In the genomic region with DNA sequence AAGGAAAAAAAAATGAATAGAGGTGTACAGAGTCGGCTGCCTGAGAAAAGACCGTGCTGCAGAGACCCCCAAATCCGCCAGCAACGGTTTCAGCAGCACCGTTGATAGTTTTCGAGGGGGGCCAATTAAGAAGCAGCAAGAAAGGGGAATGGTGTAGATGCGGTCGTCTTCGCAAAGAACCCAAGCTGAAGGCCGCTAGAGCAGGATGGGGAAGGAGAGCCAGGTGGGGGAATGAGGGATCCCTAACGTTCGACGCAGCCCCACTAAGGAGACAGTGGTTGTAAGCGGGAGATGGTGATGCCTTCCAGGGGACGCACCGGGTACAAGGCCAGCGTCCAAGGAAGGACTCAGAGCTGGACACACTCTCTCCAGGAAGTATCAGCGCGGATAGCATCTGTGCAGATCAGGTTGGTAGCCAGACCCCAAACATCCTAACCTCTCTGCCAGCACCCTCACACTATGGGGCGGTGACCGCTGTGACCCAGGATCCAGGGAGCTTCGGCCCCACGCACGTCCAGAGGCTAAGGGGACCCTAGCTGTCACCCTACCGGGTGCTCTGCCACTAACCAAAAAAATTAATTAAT, we compare ENCODE assay signal across 8 mouse cellular contexts. TPM values are rescaled to one million over a fixed set of nuclear protein-coding genes. Genes with fewer than 3 reads are reported as not detected.
DNase-seq lines count a peak whose midpoint lies in the region; ATAC-seq and TF ChIP-seq lines count a peak whose summit lies in the region.

No protein-coding gene starts in this region.

- no peaks in the 10 kb centered on the region for H3K9me3 ChIP-seq in heart, embryonic 12.5 days (replicated peaks)
- no peaks in the 10 kb centered on the region for H3K9me3 ChIP-seq in hindbrain, embryonic 11.5 days (ENCODE audit: control insufficient read depth, low read length)
- H3K9me3 ChIP-seq in midbrain, embryonic 14.5 days (ENCODE audit: control insufficient read depth, low read length): no peaks in the 10 kb centered on the region

- peak overlapping the region; percentile 77 for H3K4me3 ChIP-seq in heart, embryonic 12.5 days
- H3K4me3 ChIP-seq in hindbrain, embryonic 11.5 days (ENCODE audit: low read depth, low read length): peak overlapping the region; percentile 60
- peak overlapping the region; percentile 70 for H3K4me3 ChIP-seq in midbrain, embryonic 14.5 days (replicated peaks; ENCODE audit: low read depth, low read length)

- TF ChIP-seq POLR2A in brain, embryonic 14.5 days (IDR thresholded peaks at IDR 0.05; ENCODE audit: borderline replicate concordance, extremely low read depth, insufficient read depth, insufficient read length, poor library complexity, severe bottlenecking): no peak

- peaks cover 53% of the 10 kb centered on the region for H3K27me3 ChIP-seq in heart, embryonic 12.5 days (replicated peaks)
- H3K27me3 ChIP-seq in hindbrain, embryonic 11.5 days (ENCODE audit: control insufficient read depth, insufficient read depth, low read length): peaks cover 31% of the 10 kb centered on the region
- H3K27me3 ChIP-seq in midbrain, embryonic 14.5 days (ENCODE audit: control insufficient read depth, insufficient read depth, low read length): peaks cover 11% of the 10 kb centered on the region; the same call in 1 of the 2 replicates

- H3K27ac ChIP-seq in heart, embryonic 12.5 days (ENCODE audit: poor library complexity, severe bottlenecking): no peak overlapping the region
- H3K27ac ChIP-seq in hindbrain, embryonic 11.5 days (ENCODE audit: low read depth, low read length): 0 out of 2 replicates have a peak overlapping the region, but pooled peaks have one; percentile 13
- H3K27ac ChIP-seq in midbrain, embryonic 14.5 days (replicated peaks; ENCODE audit: low read depth, low read length): peak overlapping the region; percentile 70

- H3K4me1 ChIP-seq in heart, embryonic 12.5 days (replicated peaks): peaks cover 22% of the 10 kb centered on the region
- H3K4me1 ChIP-seq in hindbrain, embryonic 11.5 days (replicated peaks; ENCODE audit: control insufficient read depth, insufficient read depth, low read length): peaks cover 6% of the 10 kb centered on the region; the same call in 1 of the 2 replicates
- H3K4me1 ChIP-seq in midbrain, embryonic 14.5 days (ENCODE audit: control insufficient read depth, insufficient read depth, low read length): peaks cover 22% of the 10 kb centered on the region

- WGBS in heart, embryonic 12.5 days: 4% methylated on average over 25 of the region's 25 CpGs
- WGBS in hindbrain, embryonic 11.5 days: 4% methylated on average over 25 of the region's 25 CpGs
- 2% methylated on average over 25 of the region's 25 CpGs for WGBS in midbrain, embryonic 14.5 days

- peak; percentile 16; the same call in 1 of the 2 replicates for ATAC-seq in heart, embryonic 12.5 days (ENCODE audit: insufficient number of reproducible peaks, low FRiP score)
- peak; percentile 25; the same call in 1 of the 2 replicates for ATAC-seq in hindbrain, embryonic 11.5 days (ENCODE audit: low FRiP score)
- no peak for ATAC-seq in midbrain, embryonic 14.5 days (ENCODE audit: low FRiP score, low TSS enrichment)

- H3K36me3 ChIP-seq in heart, embryonic 12.5 days: no peaks in the 10 kb centered on the region
- H3K36me3 ChIP-seq in hindbrain, embryonic 11.5 days (ENCODE audit: control insufficient read depth, insufficient read depth, low read length): no peaks in the 10 kb centered on the region
- peaks cover 3% of the 10 kb centered on the region; the same call in 1 of the 2 replicates for H3K36me3 ChIP-seq in midbrain, embryonic 14.5 days (ENCODE audit: control insufficient read depth, insufficient read depth, low read length)

- no peak for DNase-seq in heart, adult 11 months
- DNase-seq in brain, embryonic 14.5 days (ENCODE audit: low read depth): peak; percentile 51
- DNase-seq in hindbrain, embryonic 11.5 days (ENCODE audit: low spot score): peak; percentile 47
- DNase-seq in midbrain, embryonic 14.5 days: peak; percentile 43
- no peak for DNase-seq in frontal cortex, postnatal 36 days (ENCODE audit: low spot score in 2 of 2)
- no peak for DNase-seq in MN1 (ENCODE audit: low spot score)
- no peak for DNase-seq in frontal cortex, adult 2 months (ENCODE audit: extremely low spot score in 1 of 2, low spot score in 1 of 2)

- no peak for TF ChIP-seq CTCF in brain, embryonic 14.5 days (IDR thresholded peaks at IDR 0.05; ENCODE audit: borderline replicate concordance, extremely low read depth, insufficient read depth, insufficient read length)

- peak overlapping the region; percentile 99 for H3K4me2 ChIP-seq in heart, embryonic 12.5 days
- peak overlapping the region; percentile 90 for H3K4me2 ChIP-seq in hindbrain, embryonic 11.5 days (replicated peaks; ENCODE audit: low read depth, low read length)
- H3K4me2 ChIP-seq in midbrain, embryonic 14.5 days (ENCODE audit: low read length): peak overlapping the region; percentile 87

- peak overlapping the region; percentile 78 for H3K9ac ChIP-seq in heart, embryonic 12.5 days
- peak overlapping the region; percentile 77 for H3K9ac ChIP-seq in hindbrain, embryonic 11.5 days (ENCODE audit: low read depth, low read length)
- H3K9ac ChIP-seq in midbrain, embryonic 14.5 days (replicated peaks; ENCODE audit: low read length): peak overlapping the region; percentile 82

RNA-seq across cellular contexts. Expression of a gene that starts 2.7 kb away (rescaled TPM):
- 29.3 and 35.0 TPM in 2 replicates for polyA plus RNA-seq in heart, embryonic 12.5 days (2016; fragmentation: Nextera tagmentation; extraction: Ambion mirVana)
- polyA plus RNA-seq in brain, embryonic 14.5 days (2012; rRNA removed): 35.2 and 53.4 TPM in 2 replicates
- polyA plus RNA-seq in hindbrain, embryonic 11.5 days (2014; fragmentation: Nextera tagmentation; extraction: Ambion mirVana): 34.1 and 36.2 TPM in 2 replicates
- 64.0 and 64.8 TPM in 2 replicates for polyA plus RNA-seq in midbrain, embryonic 14.5 days (2014; fragmentation: Nextera tagmentation; extraction: Ambion mirVana)
- 48.3 and 49.9 TPM in 2 replicates for polyA plus RNA-seq in frontal cortex, adult 2 months (2012; rRNA removed)

RNA-seq across cellular contexts. Expression of a gene that starts 52.6 kb away (rescaled TPM):
- 0.18 and 0.42 TPM in 2 replicates for polyA plus RNA-seq in heart, embryonic 12.5 days (2016; fragmentation: Nextera tagmentation; extraction: Ambion mirVana)
- polyA plus RNA-seq in brain, embryonic 14.5 days (2012; rRNA removed): not detected in 2 replicates
- 0.17 and 0.37 TPM in 2 replicates for polyA plus RNA-seq in hindbrain, embryonic 11.5 days (2014; fragmentation: Nextera tagmentation; extraction: Ambion mirVana)
- polyA plus RNA-seq in midbrain, embryonic 14.5 days (2014; fragmentation: Nextera tagmentation; extraction: Ambion mirVana): 0.13 TPM in 2 replicates
- polyA plus RNA-seq in frontal cortex, adult 2 months (2012; rRNA removed): not detected in 2 replicates

Comparison
In these comparisons a context has a peak if more than half of its experiments do, and no peak if none do; other contexts are left out.
1. DNase-seq: peak in brain, embryonic 14.5 days (single experiment), hindbrain, embryonic 11.5 days (single experiment) and midbrain, embryonic 14.5 days (single experiment); none in heart, adult 11 months (single experiment), frontal cortex, postnatal 36 days (0 of 2), MN1 (single experiment) and frontal cortex, adult 2 months (0 of 2).
2. Peak in every context shown above with its lines, with median percentiles within 50 percentile points of each other: H3K4me2 ChIP-seq, H3K4me3 ChIP-seq and H3K9ac ChIP-seq.